Mouse (Mus musculus) limb, embryonic 12.5 days (tissue): ENCODE data around the gene Rab40c. TPM values are rescaled to one million over a fixed set of nuclear protein-coding genes. Genes with fewer than 3 reads are reported as not detected.

Source experiments
- ATAC-seq: fragments of 200-750 bp; cut with Nextera tagmentation; 2 replicates; pipeline ENCODE4 v1.8.0; 2017; ENCODE audit warnings: low read depth, moderate TSS enrichment; ENCODE audit not compliant: insufficient number of reproducible peaks, insufficient read depth, low FRiP score, low TSS enrichment
- H3K27ac ChIP-seq: fragments of 300-500 bp; sonication (generic); 2 replicates; pipeline ENCODE4 v1.5.1; 2016; ENCODE audit warnings: mild to moderate bottlenecking, moderate library complexity
- H3K27me3 ChIP-seq: fragments of 300-500 bp; sonication (generic); 2 replicates; pipeline ENCODE4 v1.6.1; 2016; ENCODE audit warnings: mild to moderate bottlenecking, moderate library complexity
- H3K36me3 ChIP-seq: fragments of 300-500 bp; sonication (generic); 2 replicates; pipeline ENCODE4 v1.6.1; 2016; ENCODE audit warnings: mild to moderate bottlenecking, moderate library complexity
- H3K4me1 ChIP-seq: fragments of 300-500 bp; sonication (generic); replicated peaks from 2 replicates; pipeline ENCODE4 v1.6.1; 2016
- H3K4me2 ChIP-seq: fragments of 300-500 bp; sonication (generic); 2 replicates; pipeline ENCODE4 v1.6.1; 2016; ENCODE audit warnings: mild to moderate bottlenecking, moderate library complexity
- H3K4me3 ChIP-seq: fragments of 300-500 bp; sonication (generic); replicated peaks from 2 replicates; pipeline ENCODE4 v1.5.1; 2016; ENCODE audit warnings: mild to moderate bottlenecking
- H3K9ac ChIP-seq: fragments of 300-500 bp; sonication (generic); replicated peaks from 2 replicates; pipeline ENCODE4 v1.6.1; 2016; ENCODE audit warnings: mild to moderate bottlenecking, moderate library complexity
- H3K9me3 ChIP-seq: fragments of 300-500 bp; sonication (generic); 2 replicates; pipeline ENCODE4 v1.6.1; 2016; ENCODE audit warnings: mild to moderate bottlenecking, moderate library complexity
- WGBS: fragments of 180-500 bp; shearing (Covaris S2); methylation state at CpG from one replicate; pipeline ENCODE4 v1.1.7; 2016; 5-methylcytosine and 5-hydroxymethylcytosine counted together
- polyA plus RNA-seq: library from polyadenylated mRNA; unstranded; fragments of >200 nt; fragmentation: Nextera tagmentation; extraction: Ambion mirVana; gene quantifications from 2 replicates; pipeline ENCODE4 v1.2.1, GENCODE M21; 2016

Gene Rab40c
- polyA plus RNA-seq, 1 experiment from 2014 or later: 35.7 TPM

- Histone ChIP-seq H3K9me3 (no peaks in the 10 kb centered on the region), H3K4me1 (peaks cover 25% of the 10 kb centered on the region), H3K27ac (no peak overlapping the region), H3K9ac (peak overlapping the region; percentile 87), H3K4me2 (peak overlapping the region; percentile 91), H3K4me3 (peak overlapping the region; percentile 96), H3K36me3 (peaks cover 19% of the 10 kb centered on the region), H3K27me3 (no peaks in the 10 kb centered on the region)
- 80% methylated on average over 9 of the region's 9 CpGs for WGBS
- ATAC-seq: no peak
Measured at GRCm38 (mm10) chr17:25918037-25918750, 1.3 kb downstream of the Rab40c start.

DNA sequence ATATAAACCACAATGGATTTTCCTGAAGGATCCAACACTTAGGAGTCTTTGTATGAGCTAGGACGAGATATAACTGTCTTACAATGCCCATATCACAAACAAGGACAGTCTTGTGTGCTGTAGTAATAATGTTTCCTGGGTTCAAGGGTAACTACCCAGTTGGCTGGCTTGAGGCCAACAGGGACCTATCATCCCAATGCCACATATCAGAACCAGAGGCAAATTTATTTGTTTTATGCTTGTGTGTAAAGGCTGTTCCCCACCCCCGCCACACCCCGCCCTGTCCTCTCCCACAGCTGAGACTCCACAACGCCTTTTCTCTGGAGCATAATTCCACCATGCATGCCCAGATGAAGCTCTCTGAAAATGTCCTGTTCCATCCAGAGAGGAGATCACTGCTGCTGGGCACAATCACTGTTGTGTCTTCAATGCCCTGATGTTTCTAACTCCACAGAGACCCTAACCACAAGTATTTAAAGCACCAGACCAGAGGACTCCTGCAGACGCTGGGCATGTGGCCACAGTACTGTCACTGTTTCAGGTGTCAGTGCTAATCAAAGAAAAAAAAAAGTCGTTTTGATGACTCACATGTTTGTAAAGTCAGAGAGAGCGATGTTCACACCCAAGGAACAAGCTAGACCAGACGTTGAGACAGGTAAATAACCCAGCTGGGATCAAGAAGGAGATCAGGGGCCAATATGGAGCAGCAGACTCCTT is 2.4 kb downstream of the Rab40c start:
- 84% methylated on average over 8 of the region's 8 CpGs for WGBS
- H3K9me3 ChIP-seq: no peaks in the 10 kb centered on the region
- no peak overlapping the region for H3K4me2 ChIP-seq
- no peak overlapping the region for H3K9ac ChIP-seq
- H3K27ac ChIP-seq: no peak overlapping the region
- H3K4me1 ChIP-seq: peaks cover 25% of the 10 kb centered on the region
- ATAC-seq: no peak
- no peak overlapping the region for H3K4me3 ChIP-seq
- H3K27me3 ChIP-seq: no peaks in the 10 kb centered on the region
- H3K36me3 ChIP-seq: peaks cover 22% of the 10 kb centered on the region

DNA sequence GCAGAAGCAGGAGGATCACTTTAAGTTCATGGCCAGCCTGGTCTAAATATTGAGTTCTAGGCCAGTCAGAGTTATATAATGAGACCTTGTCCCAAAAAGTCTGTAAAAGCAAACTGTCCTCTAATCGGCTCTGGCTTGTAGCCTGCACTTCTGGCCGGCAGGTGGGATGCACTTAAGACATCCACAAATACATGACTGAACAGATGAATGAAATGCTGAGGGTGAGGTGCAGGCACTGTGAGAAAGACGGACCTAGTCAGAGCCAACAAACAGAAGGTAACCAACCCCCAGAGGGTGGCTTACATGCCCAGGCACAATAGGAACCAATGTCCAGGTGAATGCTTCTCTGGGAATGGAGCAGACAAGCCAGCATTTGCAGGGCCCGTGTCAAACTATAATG is 5.2 kb downstream of the Rab40c start:
- Histone ChIP-seq H3K4me2 (no peak overlapping the region), H3K36me3 (peaks cover 33% of the 10 kb centered on the region), H3K4me3 (no peak overlapping the region), H3K9ac (no peak overlapping the region), H3K27me3 (no peaks in the 10 kb centered on the region), H3K9me3 (no peaks in the 10 kb centered on the region), H3K27ac (no peak overlapping the region), H3K4me1 (peaks cover 16% of the 10 kb centered on the region)
- no peak for ATAC-seq
- 89% methylated on average over 4 of the region's 4 CpGs for WGBS

- H3K4me3 ChIP-seq: no peak overlapping the region
- no peak overlapping the region for H3K9ac ChIP-seq
- H3K36me3 ChIP-seq: peaks cover 33% of the 10 kb centered on the region
- H3K9me3 ChIP-seq: no peaks in the 10 kb centered on the region
- H3K27ac ChIP-seq: no peak overlapping the region
- H3K4me2 ChIP-seq: no peak overlapping the region
- 76% methylated on average over 1 of the region's 1 CpGs for WGBS
- ATAC-seq: no peak
- peaks cover 15% of the 10 kb centered on the region for H3K4me1 ChIP-seq
- H3K27me3 ChIP-seq: no peaks in the 10 kb centered on the region
Measured at GRCm38 (mm10) chr17:25913877-25914275, 5.7 kb downstream of the Rab40c start.

DNA sequence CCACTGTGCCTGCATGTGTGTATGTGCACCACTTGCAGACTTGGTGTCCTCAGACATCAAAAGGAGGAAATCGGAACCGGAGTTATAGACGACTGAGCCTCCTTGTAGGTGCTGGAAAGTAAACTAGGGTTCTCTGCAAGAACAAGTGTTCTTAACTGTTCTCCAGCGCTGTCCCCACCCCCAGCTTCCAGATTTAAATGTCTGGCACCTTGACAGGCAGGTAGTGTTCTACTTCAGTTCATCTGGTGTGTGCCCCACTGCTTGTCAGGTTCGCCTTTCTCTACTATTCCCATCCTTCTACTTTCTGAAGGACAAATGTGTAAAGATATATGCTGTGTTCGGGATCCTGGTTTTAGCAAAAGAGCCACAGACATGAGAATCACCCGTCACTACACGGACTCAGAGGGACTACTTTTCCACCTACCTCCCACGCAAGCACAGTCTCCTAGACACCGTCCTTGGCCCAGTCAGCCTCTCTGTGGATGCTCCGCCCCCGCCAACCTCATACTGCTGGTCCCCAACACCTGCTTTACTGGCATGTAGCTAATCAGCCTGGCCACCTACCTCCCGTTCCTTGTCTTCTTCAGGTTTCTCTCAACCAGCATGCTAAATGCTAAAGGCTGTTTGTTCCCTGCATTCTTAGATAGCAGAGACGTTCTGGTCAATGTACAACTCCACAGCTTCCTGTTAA is 6.2 kb downstream of the Rab40c start:
- Histone ChIP-seq H3K9me3 (no peaks in the 10 kb centered on the region), H3K27me3 (no peaks in the 10 kb centered on the region), H3K27ac (no peak overlapping the region), H3K9ac (no peak overlapping the region), H3K36me3 (peaks cover 33% of the 10 kb centered on the region), H3K4me2 (no peak overlapping the region), H3K4me3 (no peak overlapping the region), H3K4me1 (peaks cover 9% of the 10 kb centered on the region)
- ATAC-seq: no peak
- WGBS: 90% methylated on average over 14 of the region's 14 CpGs

DNA sequence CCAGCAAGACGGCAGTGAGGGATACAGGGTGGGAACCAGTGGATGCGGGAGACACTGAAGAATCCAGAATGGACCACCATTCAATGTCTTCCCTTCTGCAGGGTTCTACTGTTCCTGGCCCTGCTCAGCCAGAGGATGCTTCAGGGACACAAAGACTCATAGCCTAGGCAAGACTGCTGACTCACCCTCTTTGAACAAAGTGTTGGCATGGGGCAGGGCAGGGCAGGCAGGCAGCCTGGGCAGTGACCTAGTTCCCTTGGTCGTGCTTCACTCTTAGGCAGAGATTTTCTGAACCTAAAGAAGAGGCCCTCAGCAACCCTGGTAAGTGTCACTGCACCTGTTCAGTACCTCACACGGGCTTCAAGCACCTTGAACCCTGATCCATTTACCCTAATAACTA is 7.7 kb downstream of the Rab40c start:
- 91% methylated on average over 4 of the region's 4 CpGs for WGBS
- Histone ChIP-seq H3K4me3 (no peak overlapping the region), H3K27ac (no peak overlapping the region), H3K27me3 (no peaks in the 10 kb centered on the region), H3K9ac (no peak overlapping the region), H3K36me3 (peaks cover 28% of the 10 kb centered on the region), H3K9me3 (no peaks in the 10 kb centered on the region), H3K4me2 (no peak overlapping the region), H3K4me1 (no peaks in the 10 kb centered on the region)
- ATAC-seq: no peak

GRCm38 (mm10) chr17:25907640-25908039 is 11.9 kb downstream of the Rab40c start:
- WGBS: 87% methylated on average over 2 of the region's 2 CpGs
- Histone ChIP-seq H3K4me1 (no peaks in the 10 kb centered on the region), H3K9ac (no peak overlapping the region), H3K4me2 (no peak overlapping the region), H3K36me3 (peaks cover 22% of the 10 kb centered on the region), H3K4me3 (no peak overlapping the region), H3K27ac (no peak overlapping the region), H3K9me3 (no peaks in the 10 kb centered on the region), H3K27me3 (no peaks in the 10 kb centered on the region)
- no peak for ATAC-seq

GRCm38 (mm10) chr17:25903061-25903460 is 16.5 kb downstream of the Rab40c start:
- 90% methylated on average over 3 of the region's 3 CpGs for WGBS
- H3K4me2 ChIP-seq: no peak overlapping the region
- peaks cover 20% of the 10 kb centered on the region for H3K36me3 ChIP-seq
- H3K9ac ChIP-seq: no peak overlapping the region
- H3K27me3 ChIP-seq: no peaks in the 10 kb centered on the region
- H3K27ac ChIP-seq: no peak overlapping the region
- H3K9me3 ChIP-seq: no peaks in the 10 kb centered on the region; the same call in 1 of the 2 replicates
- no peak overlapping the region for H3K4me3 ChIP-seq
- ATAC-seq: no peak
- no peaks in the 10 kb centered on the region for H3K4me1 ChIP-seq

DNA sequence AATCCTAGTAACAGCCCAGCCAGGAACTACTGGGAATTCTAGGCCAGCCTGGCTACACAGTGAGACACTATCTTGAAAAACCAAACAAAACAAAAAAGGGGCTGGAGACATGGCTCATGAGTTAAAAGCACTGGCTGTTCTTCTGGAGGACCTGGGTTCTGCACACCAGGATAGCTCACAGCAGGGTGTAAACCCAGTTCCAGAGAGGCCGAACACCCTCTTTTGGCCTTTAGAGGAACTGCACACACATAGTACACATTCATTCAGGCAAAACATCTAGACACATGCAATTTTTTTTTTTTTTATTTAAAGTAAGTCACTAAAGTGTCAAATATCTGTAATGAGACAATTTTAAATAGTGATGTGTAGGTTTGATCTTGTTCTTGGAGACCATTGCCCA is 19.3 kb downstream of the Rab40c start:
- no peak for ATAC-seq
- H3K4me3 ChIP-seq: no peak overlapping the region
- peaks cover 12% of the 10 kb centered on the region for H3K36me3 ChIP-seq
- H3K9me3 ChIP-seq: no peaks in the 10 kb centered on the region; the same call in 1 of the 2 replicates
- 86% methylated on average over 1 of the region's 1 CpGs for WGBS
- no peaks in the 10 kb centered on the region for H3K27me3 ChIP-seq
- no peak overlapping the region for H3K9ac ChIP-seq
- H3K4me2 ChIP-seq: no peak overlapping the region
- H3K4me1 ChIP-seq: no peaks in the 10 kb centered on the region; the same call in 1 of the 2 replicates
- H3K27ac ChIP-seq: no peak overlapping the region

DNA sequence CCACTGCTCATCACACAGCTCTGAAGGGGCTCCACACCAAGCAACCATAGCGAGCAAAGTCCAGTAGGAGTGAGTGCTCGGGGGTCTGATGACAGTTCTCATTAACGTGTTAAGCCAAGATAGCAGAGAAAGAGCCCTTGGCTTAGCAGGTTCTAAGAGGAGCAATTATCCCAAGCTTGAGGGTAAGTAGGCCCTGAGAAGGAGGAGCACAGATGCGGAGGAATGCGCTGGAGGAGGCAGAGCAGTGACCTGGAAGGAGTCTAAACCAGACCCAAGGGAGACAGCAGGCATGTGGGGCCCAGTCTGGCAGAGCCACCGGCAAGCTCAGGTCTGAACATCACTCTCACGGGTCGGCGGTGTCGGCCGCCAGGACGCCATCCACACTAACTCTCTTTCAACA is 23.6 kb downstream of the Rab40c start:
- WGBS: 64% methylated on average over 12 of the region's 12 CpGs
- Histone ChIP-seq H3K4me1 (no peaks in the 10 kb centered on the region; the same call in 1 of the 2 replicates), H3K4me2 (no peak overlapping the region), H3K27me3 (no peaks in the 10 kb centered on the region), H3K4me3 (no peak overlapping the region), H3K9ac (no peak overlapping the region), H3K36me3 (peaks cover 15% of the 10 kb centered on the region), H3K27ac (peak overlapping the region; percentile 25; the same call in 1 of the 2 replicates), H3K9me3 (no peaks in the 10 kb centered on the region; the same call in 1 of the 2 replicates)
- no peak for ATAC-seq

DNA sequence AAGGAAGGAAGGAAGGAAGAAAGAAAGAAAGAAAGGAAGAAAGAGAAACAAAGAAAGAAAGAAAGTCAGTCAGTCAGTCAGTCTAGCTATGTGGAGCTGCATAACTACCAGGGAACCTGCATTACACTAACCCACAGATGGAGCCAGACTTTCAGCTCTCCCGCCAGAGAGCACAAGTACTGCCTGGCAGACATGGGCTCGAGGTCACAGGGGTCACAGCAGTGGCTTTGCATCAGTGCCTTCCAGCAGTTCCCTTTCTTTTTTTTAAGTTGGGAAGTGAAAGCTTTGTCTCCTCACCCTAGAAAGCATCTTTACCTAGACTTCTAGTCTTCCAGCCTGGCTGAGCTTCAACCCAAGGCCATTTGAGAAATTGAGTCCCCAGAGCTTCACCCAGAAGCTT is 24.1 kb downstream of the Rab40c start:
- no peaks in the 10 kb centered on the region for H3K27me3 ChIP-seq
- H3K36me3 ChIP-seq: peaks cover 15% of the 10 kb centered on the region
- H3K9me3 ChIP-seq: no peaks in the 10 kb centered on the region; the same call in 1 of the 2 replicates
- no peaks in the 10 kb centered on the region; the same call in 1 of the 2 replicates for H3K4me1 ChIP-seq
- peak overlapping the region; percentile 25; the same call in 1 of the 2 replicates for H3K27ac ChIP-seq
- no peak overlapping the region for H3K4me2 ChIP-seq
- H3K9ac ChIP-seq: no peak overlapping the region
- H3K4me3 ChIP-seq: no peak overlapping the region
- 39% methylated on average over 2 of the region's 2 CpGs for WGBS
- no peak for ATAC-seq
